Mouse (Mus musculus): ENCODE data around the gene 9530077C05Rik.
"Not testable (repeated sequence)": the region's sequence is repeated elsewhere in the genome, so short reads cannot be mapped to it uniquely, and the experiment has no call there.

The 9530077C05Rik gene

DNA sequence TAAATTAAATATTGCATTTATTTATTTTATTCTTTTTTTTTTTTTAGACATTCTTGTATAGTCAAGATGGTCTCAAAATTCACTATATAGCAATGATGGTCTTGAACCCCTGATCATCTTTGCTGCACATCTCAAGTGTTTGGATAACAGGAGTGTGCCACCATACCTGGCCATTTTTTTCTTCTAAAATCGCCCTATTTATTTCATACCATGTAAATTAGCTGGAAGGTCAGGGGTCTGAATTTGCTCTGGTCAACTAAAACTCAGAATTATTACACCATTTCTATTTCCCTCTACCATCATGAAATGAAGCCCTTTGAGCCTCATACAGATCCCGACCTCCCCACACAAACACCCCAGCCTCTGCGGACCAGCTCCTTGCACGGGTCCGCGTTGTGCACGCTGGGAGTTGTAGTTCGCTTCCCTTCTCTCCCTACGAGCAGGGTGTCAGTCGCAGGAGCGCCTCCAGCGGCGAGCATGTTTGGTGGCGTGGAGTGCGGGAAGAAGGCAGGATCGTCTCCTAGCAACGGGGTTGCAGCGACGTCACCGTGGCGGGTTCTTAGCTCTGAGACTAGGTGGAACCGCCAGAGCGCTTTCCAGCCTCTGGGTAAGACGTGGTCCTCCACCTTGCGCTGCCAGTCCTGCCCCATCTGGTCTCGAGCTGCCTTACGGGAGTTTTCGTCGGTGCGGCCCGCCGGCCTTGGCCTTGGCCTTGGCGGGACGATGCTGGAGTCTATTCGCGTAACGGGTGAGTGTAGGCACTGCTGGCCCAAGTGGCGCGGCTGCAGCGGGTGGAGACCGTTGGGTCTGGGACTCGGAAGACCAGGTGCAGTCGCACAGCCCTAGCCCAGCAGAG is at the start of gene 9530077C05Rik:
Gene 9530077C05Rik (plus strand): TSS at position 512 of the 856 bp plus-strand sequence.
- DNase-seq (ENCODE audit: low read depth, low spot score), result peak; percentile 96

GRCm38 (mm10) chr9:22366221-22366620 is 45.1 kb upstream of the 9530077C05Rik start:
- DNase-seq (ENCODE audit: low read depth, low spot score), result no peak

- no peak for DNase-seq (ENCODE audit: low read depth, low spot score)
These were observed 44.7 kb upstream of the 9530077C05Rik start for GRCm38 (mm10) chr9:22366621-22367020.

- no peak for DNase-seq (ENCODE audit: low read depth, low spot score)
These were observed 43.3 kb upstream of the 9530077C05Rik start for GRCm38 (mm10) chr9:22368030-22368429.

DNA sequence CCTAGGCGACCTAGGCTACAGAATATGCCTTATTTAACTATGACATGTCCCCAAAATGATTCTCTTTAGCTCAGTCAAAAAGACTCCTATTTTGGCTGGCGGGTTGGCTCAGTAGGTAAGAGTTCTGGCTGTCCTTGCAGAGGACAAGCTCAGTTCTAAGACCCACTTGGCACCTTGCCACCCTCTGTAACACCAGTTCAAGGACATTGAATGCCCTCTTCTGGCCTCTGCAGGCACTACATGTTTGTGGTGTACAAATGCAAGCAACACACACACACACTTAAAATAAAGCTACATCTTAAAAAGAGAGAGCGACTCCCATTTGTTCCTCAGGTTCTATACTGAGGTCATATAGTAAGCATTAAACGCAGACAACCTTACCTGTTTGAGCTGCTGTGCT is 38.6 kb upstream of the 9530077C05Rik start:
- DNase-seq (ENCODE audit: low read depth, low spot score), result peak; percentile 43

GRCm38 (mm10) chr9:22376086-22376485 is 35.2 kb upstream of the 9530077C05Rik start:
- no peak for DNase-seq (ENCODE audit: low read depth, low spot score)

DNA sequence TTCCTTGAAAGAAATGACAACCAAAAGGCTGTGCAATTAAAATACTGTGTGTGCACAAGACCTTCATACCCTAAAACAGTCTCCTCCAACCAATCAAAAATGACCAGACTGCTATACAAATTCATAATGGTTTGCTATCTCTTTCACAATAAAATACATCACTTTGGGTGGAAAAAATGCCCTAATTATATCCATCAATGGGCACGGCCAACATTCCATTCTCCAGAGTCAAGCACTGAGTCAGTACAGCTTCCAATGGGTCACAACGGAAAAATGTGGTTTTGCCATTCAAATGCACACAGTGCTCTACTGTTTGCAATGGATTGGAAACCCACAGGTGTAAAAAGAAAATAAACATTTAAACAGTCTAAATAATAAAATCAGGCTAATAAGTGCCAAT is 25.4 kb upstream of the 9530077C05Rik start:
- DNase-seq (ENCODE audit: low read depth, low spot score), result no peak

- no peak for DNase-seq (ENCODE audit: low read depth, low spot score)
These were observed 23.4 kb upstream of the 9530077C05Rik start for GRCm38 (mm10) chr9:22387901-22388300.

DNA sequence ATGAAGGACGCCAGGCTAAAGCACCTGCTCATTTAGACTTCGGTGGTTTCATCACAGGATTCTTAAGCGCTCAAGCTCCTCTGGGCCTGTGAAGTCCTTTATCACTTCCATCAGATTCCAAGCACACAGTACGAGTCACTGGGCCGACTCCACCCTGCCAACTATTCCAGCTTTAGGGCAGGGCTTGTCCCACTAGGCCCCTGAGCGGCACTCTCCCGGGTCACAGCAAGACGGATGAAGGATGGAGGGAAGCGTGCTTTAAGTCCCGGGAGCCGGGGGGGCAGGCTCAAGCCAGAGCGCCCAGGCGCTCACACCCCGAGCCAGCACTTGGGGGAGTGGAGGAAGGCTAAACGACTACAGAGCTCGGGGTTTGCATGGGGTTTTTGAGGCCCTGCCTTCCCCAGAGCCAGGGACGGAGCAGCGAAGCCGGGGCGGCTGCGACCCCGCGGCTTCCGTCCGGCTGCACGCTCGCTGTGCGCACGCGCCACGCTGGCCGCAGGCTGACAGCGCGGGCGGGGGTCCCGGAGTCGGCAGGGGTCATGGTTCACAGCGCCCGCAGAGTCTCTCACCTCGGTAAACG is 22.8 kb upstream of the 9530077C05Rik start:
- no peak for DNase-seq (ENCODE audit: low read depth, low spot score)

GRCm38 (mm10) chr9:22389021-22389476 is 22.3 kb upstream of the 9530077C05Rik start, which contains the start of gene Anln:
TSS of gene Anln (minus strand) at chr9:22389188.
- DNase-seq (ENCODE audit: low read depth, low spot score), result peak; percentile 95

GRCm38 (mm10) chr9:22389736-22390245 is 21.5 kb upstream of the 9530077C05Rik start:
- DNase-seq (ENCODE audit: low read depth, low spot score), result no peak

DNA sequence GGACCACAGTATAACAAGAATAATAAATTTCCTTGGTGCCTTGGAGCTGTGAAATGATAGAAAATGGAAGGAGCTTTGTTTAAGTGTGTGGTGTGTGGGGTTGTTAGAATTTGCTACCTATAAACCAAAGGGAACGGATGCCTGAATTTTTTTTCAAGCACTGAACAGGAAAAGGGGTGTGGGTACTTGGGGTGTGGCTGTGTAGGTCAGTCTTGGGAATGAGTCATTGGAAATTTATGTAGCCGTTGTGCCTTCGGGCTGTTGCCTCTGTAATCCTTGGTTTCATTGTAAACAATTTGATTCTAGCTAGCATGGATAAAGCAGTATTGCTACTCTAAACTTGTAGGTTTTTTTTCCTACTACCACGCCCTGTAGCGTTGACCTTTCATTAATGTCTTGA is 20.9 kb upstream of the 9530077C05Rik start:
- no peak for DNase-seq (ENCODE audit: low read depth, low spot score)

DNA sequence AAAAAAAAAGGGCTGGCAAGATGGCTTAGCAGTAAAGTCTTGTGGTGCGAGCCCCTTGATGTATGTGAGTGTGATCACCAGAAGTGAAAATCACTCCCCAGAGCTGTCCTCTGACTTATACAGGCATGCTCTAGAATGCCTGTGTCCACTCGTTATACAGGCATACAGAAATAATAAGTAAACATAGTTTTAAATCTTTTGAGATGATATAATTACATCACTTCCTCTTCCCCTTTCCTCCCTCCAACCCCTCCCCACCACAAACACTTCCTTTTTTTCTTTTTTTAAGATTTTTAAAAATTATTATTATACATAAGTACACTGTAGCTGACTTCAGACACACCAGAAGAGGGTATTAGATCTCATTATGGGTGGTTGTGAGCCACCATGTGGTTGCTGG is 16.6 kb upstream of the 9530077C05Rik start:
- DNase-seq (ENCODE audit: low read depth, low spot score), result no peak

- no peak for DNase-seq (ENCODE audit: low read depth, low spot score)
These were observed 12.3 kb upstream of the 9530077C05Rik start for GRCm38 (mm10) chr9:22399021-22399420.

DNA sequence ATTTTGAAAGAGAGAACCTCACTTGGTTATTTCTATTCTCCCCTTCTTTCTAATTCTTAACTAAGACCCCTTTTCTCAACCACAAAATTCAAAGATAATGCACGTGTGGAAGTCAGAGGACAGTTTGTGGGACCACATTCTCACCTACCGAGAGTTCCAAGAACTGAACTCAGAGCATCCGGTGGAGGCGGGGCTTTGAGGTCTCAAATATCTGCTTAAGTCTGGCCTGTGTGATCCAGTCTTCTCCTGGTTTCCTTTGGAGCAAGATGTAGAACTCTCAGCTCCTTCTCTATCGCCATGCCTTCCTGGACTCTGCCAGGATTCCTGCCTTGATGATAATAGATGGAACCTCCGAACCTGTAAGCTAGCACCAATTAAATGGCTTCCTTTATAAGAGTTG is 9.3 kb upstream of the 9530077C05Rik start:
- no peak for DNase-seq (ENCODE audit: low read depth, low spot score)

- no peak for DNase-seq (ENCODE audit: low read depth, low spot score)
These were observed 8.3 kb upstream of the 9530077C05Rik start for GRCm38 (mm10) chr9:22402976-22403375.

DNA sequence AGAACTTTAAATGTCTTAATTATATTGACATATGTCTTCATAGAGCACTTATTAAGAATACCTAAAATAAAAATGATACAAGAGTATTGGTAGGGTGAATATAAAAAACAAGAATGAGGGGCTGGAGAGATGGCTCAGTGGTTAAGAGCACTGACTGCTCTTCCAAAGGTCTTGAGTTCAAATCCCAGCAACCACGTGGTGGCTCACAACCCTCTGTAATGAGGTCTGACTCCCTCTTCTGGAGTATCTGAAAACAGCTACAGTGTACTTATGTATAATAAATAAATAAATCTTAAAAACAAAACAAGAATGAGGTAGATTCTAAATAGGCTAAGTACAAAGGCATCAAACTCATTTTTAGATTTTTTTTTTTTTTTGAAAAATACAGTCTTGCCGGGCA is 7.8 kb upstream of the 9530077C05Rik start:
- DNase-seq (ENCODE audit: low read depth, low spot score), result not testable (repeated sequence)

DNA sequence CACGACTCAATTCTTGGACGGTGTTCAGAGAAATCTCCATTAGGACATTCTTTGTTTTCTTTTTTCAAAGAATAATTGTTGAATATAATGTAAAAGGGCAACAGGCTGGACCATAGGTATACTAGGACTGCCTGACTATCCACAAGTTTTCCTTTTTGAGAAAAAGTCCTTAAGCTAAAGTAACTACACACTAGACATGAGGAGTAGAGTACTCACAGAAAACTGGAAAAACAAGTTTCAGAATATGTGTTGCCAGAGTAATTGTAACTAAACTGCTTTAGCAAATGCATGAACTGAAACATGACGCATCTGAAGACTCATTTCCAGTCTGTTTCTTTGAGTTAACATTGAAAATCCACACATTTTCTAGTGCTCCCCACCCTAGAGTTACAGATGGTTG is 5.9 kb upstream of the 9530077C05Rik start:
- no peak for DNase-seq (ENCODE audit: low read depth, low spot score)

- DNase-seq (ENCODE audit: low read depth, low spot score), result not testable (repeated sequence)
These were observed 3.7 kb upstream of the 9530077C05Rik start for GRCm38 (mm10) chr9:22407633-22408032.

DNA sequence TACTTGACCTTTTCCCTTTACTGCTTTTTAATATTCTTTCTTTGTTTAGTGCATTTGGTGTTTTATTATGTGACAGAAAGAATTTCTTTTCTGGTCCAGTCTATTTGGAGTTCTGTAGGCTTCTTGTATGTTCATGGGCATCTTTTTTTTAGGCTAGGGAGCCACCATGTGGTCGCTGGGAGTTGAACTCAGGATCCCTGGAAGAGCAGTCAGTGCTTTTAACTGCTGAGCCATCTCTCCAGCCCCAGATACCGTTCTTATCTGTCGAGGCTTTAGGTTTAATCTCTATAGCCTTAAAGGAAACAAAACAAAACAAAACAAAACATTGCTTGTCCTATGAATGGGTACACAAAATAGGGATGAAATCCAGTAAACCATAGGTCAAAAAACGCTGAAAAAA is 3.0 kb upstream of the 9530077C05Rik start:
- DNase-seq (ENCODE audit: low read depth, low spot score), result not testable (repeated sequence)

GRCm38 (mm10) chr9:22409501-22409900 is 1.8 kb upstream of the 9530077C05Rik start:
- no peak for DNase-seq (ENCODE audit: low read depth, low spot score)

DNA sequence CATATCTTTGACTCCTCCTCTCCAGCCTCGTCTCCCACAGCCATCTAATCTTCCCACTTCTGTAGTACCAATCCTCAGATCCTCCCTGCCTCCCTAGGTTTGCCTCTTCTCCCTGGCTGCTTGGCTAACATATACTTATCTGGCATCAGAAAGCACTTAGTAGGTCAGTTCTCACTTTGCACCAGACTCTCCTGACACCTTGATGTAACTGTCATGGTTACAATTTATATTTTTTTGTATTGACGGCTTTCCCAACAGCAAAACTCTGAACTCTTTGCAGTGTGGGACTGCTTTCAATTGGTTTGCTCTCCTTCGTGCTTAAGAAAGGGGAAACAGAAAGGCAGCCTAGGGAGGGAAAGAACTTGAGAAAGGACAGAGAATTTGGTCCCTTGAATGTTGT is 4.9 kb downstream of the 9530077C05Rik start:
- DNase-seq (ENCODE audit: low read depth, low spot score), result no peak

DNA sequence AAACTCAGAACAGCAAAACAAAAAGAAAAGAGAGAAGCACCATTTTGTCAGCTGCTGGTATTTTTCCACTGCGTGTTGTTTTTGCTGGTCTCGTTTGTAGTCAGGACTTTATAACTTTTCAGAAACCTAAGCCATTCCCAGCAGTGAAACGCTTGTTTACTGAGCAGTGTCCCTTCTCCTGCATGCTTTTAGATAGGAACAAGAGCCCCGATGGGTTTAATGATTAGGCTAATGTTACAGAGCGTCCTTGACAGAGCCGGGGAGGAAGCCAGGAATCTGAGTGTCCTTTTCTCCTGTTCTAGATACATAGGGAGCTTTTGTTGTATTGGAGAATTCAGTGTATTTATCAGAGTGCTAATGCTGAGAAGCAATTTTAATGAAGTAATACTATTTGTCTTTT is 6.2 kb downstream of the 9530077C05Rik start:
- no peak for DNase-seq (ENCODE audit: low read depth, low spot score)

Measured in CD4-positive, CD25-positive, alpha-beta regulatory T cell, adult 2 months (primary cell).